Mouse (Mus musculus) embryonic facial prominence, embryonic 10.5 days (tissue): ENCODE measurements around the gene App. TPM values are rescaled to one million over a fixed set of nuclear protein-coding genes. Genes with fewer than 3 reads are reported as not detected.

Source experiments
- DNase-seq: peaks from one replicate; pipeline ENCODE4 v3.0.0-alpha.2; 2017; ENCODE audit warnings: low spot score
- H3K27ac ChIP-seq: fragments of 300-500 bp; sonication (generic); replicated peaks from 2 replicates; pipeline ENCODE4 v1.5.1; 2016; ENCODE audit warnings: mild to moderate bottlenecking
- H3K27me3 ChIP-seq: fragments of 300-500 bp; sonication (generic); replicated peaks from 2 replicates; pipeline ENCODE4 v1.6.1; 2016; ENCODE audit warnings: low read depth, mild to moderate bottlenecking; ENCODE audit not compliant: poor library complexity, severe bottlenecking
- H3K36me3 ChIP-seq: fragments of 300-500 bp; sonication (generic); replicated peaks from 2 replicates; pipeline ENCODE4 v1.6.1; 2016; ENCODE audit warnings: mild to moderate bottlenecking, moderate library complexity
- H3K4me1 ChIP-seq: fragments of 300-500 bp; sonication (generic); 2 replicates; pipeline ENCODE4 v1.6.1; 2016
- H3K4me3 ChIP-seq: fragments of 300-500 bp; sonication (generic); 2 replicates; pipeline ENCODE4 v1.5.1; 2016; ENCODE audit warnings: mild to moderate bottlenecking, moderate library complexity
- H3K9me3 ChIP-seq: fragments of 300-500 bp; sonication (generic); 2 replicates; pipeline ENCODE4 v1.6.1; 2016; ENCODE audit warnings: mild to moderate bottlenecking
- WGBS: fragments of 180-500 bp; shearing (Covaris S2); methylation state at CpG from one replicate; pipeline ENCODE4 v1.1.7; 2016; 5-methylcytosine and 5-hydroxymethylcytosine counted together
- polyA plus RNA-seq: library from polyadenylated mRNA; unstranded; fragments of >200 nt; fragmentation: Nextera tagmentation; extraction: Ambion mirVana; gene quantifications from 2 replicates; pipeline ENCODE4 v1.2.1, GENCODE M21; 2016

Gene App
- polyA plus RNA-seq, 1 experiment from 2014 or later, result 116 TPM

GRCm38 (mm10) chr16:84919649-84920308 lies 253.8 kb downstream of the App start:
- peak overlapping the region; percentile 69 for H3K27ac ChIP-seq
- DNase-seq, result peak; percentile 37

GRCm38 (mm10) chr16:84919087-84919486 lies 254.5 kb downstream of the App start:
- no peaks in the 10 kb centered on the region for H3K27me3 ChIP-seq
- 77% methylated on average over 3 of the region's 3 CpGs for WGBS
- peak overlapping the region; percentile 69 for H3K27ac ChIP-seq
- DNase-seq, result no peak
- H3K4me3 ChIP-seq, result no peak overlapping the region
- no peaks in the 10 kb centered on the region for H3K9me3 ChIP-seq
- peaks cover 17% of the 10 kb centered on the region for H3K4me1 ChIP-seq
- H3K36me3 ChIP-seq, result no peaks in the 10 kb centered on the region

More at GRCm38 (mm10) chr16:84919649-84920308, 253.8 kb downstream of the App start:
- H3K9me3 ChIP-seq, result no peaks in the 10 kb centered on the region
- H3K4me1 ChIP-seq, result peaks cover 17% of the 10 kb centered on the region
- WGBS, result 37% methylated on average over 5 of the region's 5 CpGs
- H3K4me3 ChIP-seq, result no peak overlapping the region
- no peaks in the 10 kb centered on the region for H3K36me3 ChIP-seq
- no peaks in the 10 kb centered on the region for H3K27me3 ChIP-seq

GRCm38 (mm10) chr16:84916772-84917171 lies 256.8 kb downstream of the App start:
- Histone ChIP-seq H3K36me3 (no peaks in the 10 kb centered on the region), H3K4me1 (peaks cover 17% of the 10 kb centered on the region), H3K27ac (no peak overlapping the region), H3K9me3 (no peaks in the 10 kb centered on the region), H3K4me3 (no peak overlapping the region), H3K27me3 (no peaks in the 10 kb centered on the region)
- WGBS, result 73% methylated on average over 3 of the region's 3 CpGs
- no peak for DNase-seq

GRCm38 (mm10) chr16:84911477-84912165 lies 261.9 kb downstream of the App start:
- DNase-seq, result no peak
- Histone ChIP-seq H3K4me3 (no peak overlapping the region), H3K27me3 (no peaks in the 10 kb centered on the region), H3K27ac (no peak overlapping the region), H3K9me3 (no peaks in the 10 kb centered on the region), H3K4me1 (no peaks in the 10 kb centered on the region), H3K36me3 (no peaks in the 10 kb centered on the region)
- 89% methylated on average over 8 of the region's 8 CpGs for WGBS

- Histone ChIP-seq H3K27me3 (no peaks in the 10 kb centered on the region), H3K4me3 (no peak overlapping the region), H3K27ac (no peak overlapping the region), H3K4me1 (no peaks in the 10 kb centered on the region), H3K9me3 (no peaks in the 10 kb centered on the region), H3K36me3 (no peaks in the 10 kb centered on the region)
- WGBS, result 88% methylated on average over 4 of the region's 4 CpGs
- DNase-seq, result no peak
These were observed 270.6 kb downstream of the App start for GRCm38 (mm10) chr16:84902995-84903394.
